Mouse (Mus musculus): ENCODE results near the gene Olfr643.

Olfr643 gene

GRCm38 (mm10) chr7:104137305-104137704, at the start of gene Olfr643:
Olfr643 (minus strand) TSS chr7:104137405.
- no peak for DNase-seq (ENCODE audit: low read depth, low spot score)

GRCm38 (mm10) chr7:104183292-104183691, 46.1 kb upstream of the Olfr643 start, which contains the start of gene Olfr648:
Olfr648 (minus strand) TSS chr7:104183392.
- DNase-seq (ENCODE audit: low read depth, low spot score) = no peak

- no peak for DNase-seq (ENCODE audit: low read depth, low spot score)
These were observed 41.9 kb upstream of the Olfr643 start for GRCm38 (mm10) chr7:104179074-104179473.

GRCm38 (mm10) chr7:104178422-104179054, 41.3 kb upstream of the Olfr643 start:
- no peak for DNase-seq (ENCODE audit: low read depth, low spot score)

- no peak for DNase-seq (ENCODE audit: low read depth, low spot score)
These were observed 37.9 kb upstream of the Olfr643 start for GRCm38 (mm10) chr7:104175085-104175484.

GRCm38 (mm10) chr7:104169634-104170204, 32.5 kb upstream of the Olfr643 start:
- no peak for DNase-seq (ENCODE audit: low read depth, low spot score)

GRCm38 (mm10) chr7:104167105-104167504, 29.9 kb upstream of the Olfr643 start:
- no peak for DNase-seq (ENCODE audit: low read depth, low spot score)

GRCm38 (mm10) chr7:104150456-104150855, 13.3 kb upstream of the Olfr643 start, which contains the start of gene Ubqlnl:
Ubqlnl (minus strand) TSS chr7:104150556.
- DNase-seq (ENCODE audit: low read depth, low spot score) = no peak

GRCm38 (mm10) chr7:104143179-104143578, 6.0 kb upstream of the Olfr643 start, which contains the start of gene Ubqln3:
Ubqln3 (minus strand) TSS chr7:104143279.
- no peak for DNase-seq (ENCODE audit: low read depth, low spot score)

- no peak for DNase-seq (ENCODE audit: low read depth, low spot score)
These were observed 7.5 kb downstream of the Olfr643 start, which contains the start of gene Ubqln5 for GRCm38 (mm10) chr7:104129726-104130125. Ubqln5 (minus strand) TSS chr7:104129826.

GRCm38 (mm10) chr7:104104757-104104972, 32.5 kb downstream of the Olfr643 start, which contains the start of gene Olfr646:
Olfr646 (plus strand) TSS chr7:104104873.
- no peak for DNase-seq (ENCODE audit: low read depth, low spot score)

GRCm38 (mm10) chr7:104103913-104104756, 33.1 kb downstream of the Olfr643 start:
- DNase-seq (ENCODE audit: low read depth, low spot score) = peak; percentile 2

GRCm38 (mm10) chr7:104085365-104085764, 51.8 kb downstream of the Olfr643 start, which contains the start of gene Olfr645:
Olfr645 (minus strand) TSS chr7:104085465.
- DNase-seq (ENCODE audit: low read depth, low spot score) = no peak

- DNase-seq (ENCODE audit: low read depth, low spot score) = no peak
These were observed 65.4 kb downstream of the Olfr643 start, which contains the start of gene Olfr644 for GRCm38 (mm10) chr7:104071769-104072168. Olfr644 (minus strand) TSS chr7:104071869.

GRCm38 (mm10) chr7:104061345-104061744, 75.9 kb downstream of the Olfr643 start, which contains the start of gene 4930516K23Rik:
4930516K23Rik (minus strand) TSS chr7:104061445.
- no peak for DNase-seq (ENCODE audit: low read depth, low spot score)

GRCm38 (mm10) chr7:104059215-104059614, 78.0 kb downstream of the Olfr643 start:
- DNase-seq (ENCODE audit: low read depth, low spot score) = no peak

GRCm38 (mm10) chr7:104052566-104052965, 84.6 kb downstream of the Olfr643 start, which contains the start of gene Olfr642:
Olfr642 (minus strand) TSS chr7:104052666.
- DNase-seq (ENCODE audit: low read depth, low spot score) = no peak

- no peak for DNase-seq (ENCODE audit: low read depth, low spot score)
These were observed 86.5 kb downstream of the Olfr643 start for GRCm38 (mm10) chr7:104050745-104051144.

- no peak for DNase-seq (ENCODE audit: low read depth, low spot score)
These were observed 102.1 kb downstream of the Olfr643 start, which contains the start of gene Olfr641 for GRCm38 (mm10) chr7:104035145-104035544. Olfr641 (plus strand) TSS chr7:104035445.

GRCm38 (mm10) chr7:104026978-104027377, 110.2 kb downstream of the Olfr643 start:
- no peak for DNase-seq (ENCODE audit: low read depth, low spot score)

- DNase-seq (ENCODE audit: low read depth, low spot score) = no peak
These were observed 111.7 kb downstream of the Olfr643 start, which contains the start of gene Olfr640 for GRCm38 (mm10) chr7:104025473-104025872. Olfr640 (minus strand) TSS chr7:104025573.

GRCm38 (mm10) chr7:104021651-104022050, 115.6 kb downstream of the Olfr643 start:
- no peak for DNase-seq (ENCODE audit: low read depth, low spot score)

Data from embryo, embryonic 11.5 days (tissue).